In the genomic region with DNA sequence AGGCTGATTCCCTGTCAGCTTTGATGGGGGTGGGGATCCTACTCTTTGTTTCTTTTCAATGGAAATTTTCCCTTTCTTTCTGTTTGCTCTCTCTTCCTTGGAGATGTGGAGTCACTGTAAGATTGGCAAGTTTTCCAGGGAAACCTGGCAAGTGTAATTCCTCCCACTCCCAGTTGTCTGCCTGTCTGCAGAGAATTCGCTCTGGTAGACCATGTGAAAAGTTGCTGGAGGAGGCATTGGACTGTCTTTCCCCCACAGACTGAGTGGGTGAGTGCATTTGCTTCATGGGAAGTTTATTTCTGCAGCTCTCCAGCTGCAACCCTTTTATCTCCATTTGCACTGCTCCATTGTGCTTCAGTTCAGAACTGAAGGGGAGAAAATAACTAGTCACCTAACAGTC, we compare ENCODE assay signal across 17 mouse cellular contexts.
DNase-seq lines count a peak whose midpoint lies in the region; ATAC-seq lines count a peak whose summit lies in the region.
"Had no signal": no experiment of that assay in that cellular context is flagged by ENCODE, and none has a peak within 500 bp of the region (broad histone marks: within the 10 kb centered on the region; RNA-seq: fewer than 3 reads in every experiment).

No protein-coding gene starts in this region.

- intact Hi-C loops in left cerebral cortex, postnatal 25 days (cut with DNase I) = loop anchor here (1.0 to 5.0 kb wide), 5 partner anchors 22 to 153 kb away; no protein-coding TSS in a partner anchor

- H3K36me3 ChIP-seq in liver, embryonic 12.5 days = no peaks in the 10 kb centered on the region
- no peaks in the 10 kb centered on the region for H3K36me3 ChIP-seq in hindbrain, embryonic 14.5 days (replicated peaks; ENCODE audit: control insufficient read depth, insufficient read depth)
- H3K36me3 ChIP-seq: midbrain, embryonic 10.5 days; neural tube, embryonic 15.5 days had no signal

- H3K9ac ChIP-seq in liver, embryonic 12.5 days = no peak overlapping the region
- no peak overlapping the region for H3K9ac ChIP-seq in hindbrain, embryonic 14.5 days
- H3K9ac ChIP-seq: liver, postnatal 0 days; neural tube, embryonic 15.5 days had no signal

- no peak for ATAC-seq in liver, embryonic 12.5 days
- no peak for ATAC-seq in megakaryocyte-erythroid progenitor cell, adult 5-6 weeks (replicated peaks; ENCODE audit: low FRiP score, low TSS enrichment, poor library complexity, severe bottlenecking)
- no peak for ATAC-seq in hindbrain, embryonic 14.5 days (ENCODE audit: low FRiP score)
- ATAC-seq: hindbrain, postnatal 0 days; liver, postnatal 0 days; Patski had no signal

- H3K27me3 ChIP-seq in liver, embryonic 12.5 days (replicated peaks) = no peaks in the 10 kb centered on the region
- no peaks in the 10 kb centered on the region for H3K27me3 ChIP-seq in hindbrain, embryonic 14.5 days (ENCODE audit: control insufficient read depth, insufficient read depth, low read length)
- H3K27me3 ChIP-seq: neural tube, embryonic 15.5 days; Patski had no signal

- no peak overlapping the region for H3K4me3 ChIP-seq in liver, embryonic 12.5 days
- no peak overlapping the region for H3K4me3 ChIP-seq in hindbrain, embryonic 14.5 days (replicated peaks; ENCODE audit: low read length)
- H3K4me3 ChIP-seq: midbrain, embryonic 10.5 days; neural tube, embryonic 15.5 days had no signal

- 56% methylated on average over 1 of the region's 1 CpGs for WGBS in liver, embryonic 12.5 days (ENCODE audit: insufficient replicate concordance)
- WGBS in hindbrain, embryonic 14.5 days = 42% methylated on average over 1 of the region's 1 CpGs

- no peak overlapping the region for H3K27ac ChIP-seq in liver, embryonic 12.5 days
- no peak overlapping the region for H3K27ac ChIP-seq in hindbrain, embryonic 14.5 days
- H3K27ac ChIP-seq: hindbrain, postnatal 0 days; midbrain, embryonic 10.5 days; neural tube, embryonic 15.5 days had no signal

- H3K9me3 ChIP-seq in liver, embryonic 12.5 days (replicated peaks) = no peaks in the 10 kb centered on the region
- H3K9me3 ChIP-seq in hindbrain, embryonic 14.5 days (ENCODE audit: control insufficient read depth, low read length) = no peaks in the 10 kb centered on the region
- H3K9me3 ChIP-seq: midbrain, embryonic 10.5 days; neural tube, embryonic 15.5 days had no signal

- H3K4me1 ChIP-seq in liver, embryonic 12.5 days = no peaks in the 10 kb centered on the region
- no peaks in the 10 kb centered on the region for H3K4me1 ChIP-seq in hindbrain, embryonic 14.5 days (replicated peaks; ENCODE audit: control insufficient read depth, insufficient read depth, low read length)
- H3K4me1 ChIP-seq: midbrain, embryonic 10.5 days; neural tube, embryonic 15.5 days had no signal

- peak; percentile 87 for DNase-seq in right cerebral cortex, adult 18-20 months
- no peak for DNase-seq in right cerebral cortex, postnatal 4 days
- DNase-seq in layer of hippocampus, adult 9-11 months = peak; percentile 85
- peak; percentile 72 to 97 for DNase-seq in left cerebral cortex, postnatal 25 days (ENCODE audit: low spot score in 2 of 2)
- no peak for DNase-seq in ovary, postnatal 10 days (ENCODE audit: low spot score)
- no peak for DNase-seq in hindbrain, embryonic 14.5 days (ENCODE audit: low spot score)
- DNase-seq: cerebellum, adult 8-10 months; heart, adult 18-20 months; kidney, adult 8-10 months; kidney, postnatal 36 days; liver, postnatal 0 days had no signal

- no peak overlapping the region for H3K4me2 ChIP-seq in liver, embryonic 12.5 days
- H3K4me2 ChIP-seq in hindbrain, embryonic 14.5 days (replicated peaks) = no peak overlapping the region
- H3K4me2 ChIP-seq: neural tube, embryonic 15.5 days had no signal

Comparison
In these comparisons a context has a peak if more than half of its experiments do, and no peak if none do; other contexts are left out.
1. DNase-seq: peak in right cerebral cortex, adult 18-20 months (single experiment), layer of hippocampus, adult 9-11 months (single experiment) and left cerebral cortex, postnatal 25 days (2 of 2); none in right cerebral cortex, postnatal 4 days (single experiment), ovary, postnatal 10 days (single experiment) and hindbrain, embryonic 14.5 days (single experiment).